Mouse (Mus musculus) heart, embryonic 14.5 days (tissue): ENCODE results near the gene Celsr2. TPM values are rescaled to one million over a fixed set of nuclear protein-coding genes. Genes with fewer than 3 reads are reported as not detected.

ENCODE experiments used
- polyA plus RNA-seq: library from polyadenylated mRNA; unstranded; fragments of >200 nt; fragmentation: Nextera tagmentation; extraction: Ambion mirVana; gene quantifications from 2 replicates; pipeline ENCODE4 v1.2.1, GENCODE M21; 2014

The Celsr2 gene
- polyA plus RNA-seq, 1 experiment from 2014 or later = 3.1 TPM

Other genes starting within 250 kb of the Celsr2 start
- 2.6 and 2.9 TPM in 2 replicates for gene Amigo1, start 229.2 kb downstream of the Celsr2 start, polyA plus RNA-seq
- gene Cyb561d1, start 214.3 kb downstream of the Celsr2 start, polyA plus RNA-seq = 1.8 and 2.2 TPM in 2 replicates
- 6.3 and 7.1 TPM in 2 replicates for gene Atxn7l2, start 204.6 kb downstream of the Celsr2 start, polyA plus RNA-seq
- gene Sypl2, start 188.9 kb downstream of the Celsr2 start, polyA plus RNA-seq = 3.1 and 3.8 TPM in 2 replicates
- gene Psma5, start 158.6 kb downstream of the Celsr2 start, polyA plus RNA-seq = 210 and 231 TPM in 2 replicates
- gene Sort1, start 131.5 kb downstream of the Celsr2 start, polyA plus RNA-seq = 19.3 and 21.4 TPM in 2 replicates
- gene Mybphl, start 50.6 kb downstream of the Celsr2 start, polyA plus RNA-seq = 70.2 and 94.5 TPM in 2 replicates
- gene Psrc1, start 31.7 kb downstream of the Celsr2 start, polyA plus RNA-seq = 17.0 and 19.3 TPM in 2 replicates
- gene Sars, start 29.7 kb upstream of the Celsr2 start, polyA plus RNA-seq = 84.5 and 85.2 TPM in 2 replicates
- gene 1700013F07Rik, start 118.6 kb upstream of the Celsr2 start, polyA plus RNA-seq = not detected in 2 replicates
- 0.73 and 0.80 TPM in 2 replicates for gene 5330417C22Rik, start 121.0 kb upstream of the Celsr2 start, polyA plus RNA-seq
- gene Tmem167b, start 146.9 kb upstream of the Celsr2 start, polyA plus RNA-seq = 32.1 and 35.6 TPM in 2 replicates
- 23.3 and 24.8 TPM in 2 replicates for gene Taf13, start 156.1 kb upstream of the Celsr2 start, polyA plus RNA-seq
- gene Wdr47, start 175.7 kb upstream of the Celsr2 start, polyA plus RNA-seq = 8.0 and 10.0 TPM in 2 replicates
- gene Clcc1, start 238.4 kb upstream of the Celsr2 start, polyA plus RNA-seq = 45.9 and 48.3 TPM in 2 replicates